Comparison of ENCODE assay signal across 20 mouse cellular contexts in genomic region chr4:140882365-140882764, GRCm38 (mm10). TPM values are rescaled to one million over a fixed set of nuclear protein-coding genes. Genes with fewer than 3 reads are reported as not detected.
DNase-seq lines count a peak whose midpoint lies in the region; ATAC-seq and TF ChIP-seq lines count a peak whose summit lies in the region.
"Had no signal": no experiment of that assay in that cellular context is flagged by ENCODE, and none has a peak within 500 bp of the region (broad histone marks: within the 10 kb centered on the region; RNA-seq: fewer than 3 reads in every experiment).

No protein-coding gene starts in this region.

- WGBS in forebrain, postnatal 0 days = 63% methylated on average over 4 of the region's 4 CpGs
- 58% methylated on average over 4 of the region's 4 CpGs for WGBS in forebrain, embryonic 14.5 days
- 62% methylated on average over 4 of the region's 4 CpGs for WGBS in kidney, embryonic 15.5 days

- no peak overlapping the region for H3K4me3 ChIP-seq in forebrain, postnatal 0 days (ENCODE audit: low read depth, low read length)
- no peak overlapping the region for H3K4me3 ChIP-seq in forebrain, embryonic 14.5 days (ENCODE audit: low read depth, low read length)
- no peak overlapping the region for H3K4me3 ChIP-seq in kidney, embryonic 15.5 days (replicated peaks)
- H3K4me3 ChIP-seq: embryonic facial prominence, embryonic 12.5 days; forebrain, embryonic 13.5 days had no signal

- no peak for ATAC-seq in forebrain, postnatal 0 days
- ATAC-seq in forebrain, embryonic 14.5 days = no peak
- no peak for ATAC-seq in kidney, embryonic 15.5 days (replicated peaks; ENCODE audit: low FRiP score)
- ATAC-seq: forebrain, embryonic 13.5 days; Patski had no signal

- no peaks in the 10 kb centered on the region for H3K36me3 ChIP-seq in forebrain, postnatal 0 days (ENCODE audit: insufficient read depth)
- H3K36me3 ChIP-seq in forebrain, embryonic 14.5 days (ENCODE audit: control insufficient read depth, insufficient read depth, low read length) = no peaks in the 10 kb centered on the region
- H3K36me3 ChIP-seq in kidney, embryonic 15.5 days = no peaks in the 10 kb centered on the region
- H3K36me3 ChIP-seq: embryonic facial prominence, embryonic 12.5 days had no signal

- H3K27me3 ChIP-seq in forebrain, postnatal 0 days (ENCODE audit: insufficient read depth, low read length) = no peaks in the 10 kb centered on the region
- no peaks in the 10 kb centered on the region for H3K27me3 ChIP-seq in forebrain, embryonic 14.5 days (replicated peaks; ENCODE audit: control insufficient read depth, insufficient read depth, low read length)
- H3K27me3 ChIP-seq in kidney, embryonic 15.5 days = no peaks in the 10 kb centered on the region; the same call in 1 of the 2 replicates
- H3K27me3 ChIP-seq: embryonic facial prominence, embryonic 12.5 days; Patski had no signal

- no peak overlapping the region for H3K27ac ChIP-seq in forebrain, postnatal 0 days (ENCODE audit: low read depth, low read length)
- no peak overlapping the region for H3K27ac ChIP-seq in forebrain, embryonic 14.5 days (ENCODE audit: low read depth, low read length)
- no peak overlapping the region for H3K27ac ChIP-seq in kidney, embryonic 15.5 days
- H3K27ac ChIP-seq: embryonic facial prominence, embryonic 12.5 days; forebrain, embryonic 13.5 days had no signal

- H3K9ac ChIP-seq in forebrain, postnatal 0 days = no peak overlapping the region
- no peak overlapping the region for H3K9ac ChIP-seq in forebrain, embryonic 14.5 days (ENCODE audit: low read length)
- H3K9ac ChIP-seq in kidney, embryonic 15.5 days = no peak overlapping the region
- H3K9ac ChIP-seq: embryonic facial prominence, embryonic 12.5 days; forebrain, embryonic 13.5 days had no signal

- H3K9me3 ChIP-seq in forebrain, postnatal 0 days (ENCODE audit: low read length) = no peaks in the 10 kb centered on the region
- H3K9me3 ChIP-seq in forebrain, embryonic 14.5 days (replicated peaks; ENCODE audit: control insufficient read depth, low read length) = no peaks in the 10 kb centered on the region
- H3K9me3 ChIP-seq in kidney, embryonic 15.5 days (replicated peaks) = peaks cover 8% of the 10 kb centered on the region; the same call in 1 of the 2 replicates

- H3K4me1 ChIP-seq in forebrain, postnatal 0 days (ENCODE audit: insufficient read depth) = no peaks in the 10 kb centered on the region
- H3K4me1 ChIP-seq in forebrain, embryonic 14.5 days (ENCODE audit: control insufficient read depth, insufficient read depth, low read length) = no peaks in the 10 kb centered on the region
- H3K4me1 ChIP-seq in kidney, embryonic 15.5 days = no peaks in the 10 kb centered on the region
- H3K4me1 ChIP-seq: embryonic facial prominence, embryonic 12.5 days had no signal

- TF ChIP-seq CTCF in forebrain, postnatal 0 days (IDR thresholded peaks at IDR 0.05; ENCODE audit: low read depth) = peak; percentile 29; the same call in 1 of the 2 replicates

- DNase-seq in forebrain, postnatal 0 days = no peak
- no peak for DNase-seq in forebrain, embryonic 14.5 days (ENCODE audit: low spot score)
- DNase-seq in kidney, postnatal 10 days = peak; percentile 18
- DNase-seq in spleen, postnatal 4 days (ENCODE audit: low spot score in 2 of 2) = peak; percentile 11 to 60
- no peak for DNase-seq in spleen, adult 12 weeks (ENCODE audit: low spot score)
- DNase-seq in testis, postnatal 10 days (ENCODE audit: low spot score) = peak; percentile 58
- no peak for DNase-seq in yolk sac, embryonic 10.5 days (ENCODE audit: low spot score)
- DNase-seq: adrenal gland, adult 2 months; cerebellum, postnatal 14 days; lung, adult 18-20 months; spleen, adult 18-20 months; thymus, adult 18-20 months had no signal

- H3K4me2 ChIP-seq in forebrain, postnatal 0 days (ENCODE audit: low read depth) = no peak overlapping the region
- H3K4me2 ChIP-seq in forebrain, embryonic 14.5 days (ENCODE audit: low read length) = no peak overlapping the region
- no peak overlapping the region for H3K4me2 ChIP-seq in kidney, embryonic 15.5 days
- H3K4me2 ChIP-seq: embryonic facial prominence, embryonic 12.5 days; forebrain, embryonic 13.5 days had no signal

RNA-seq across cellular contexts. Expression of gene Padi2, which starts 23.8 kb away (rescaled TPM):
- total RNA-seq in forebrain, postnatal 0 days (2014; rRNA removed) = 1.1 and 1.8 TPM in 2 replicates
- 1.2 and 1.3 TPM in 2 replicates for polyA plus RNA-seq in forebrain, postnatal 0 days (2015; fragmentation: Nextera tagmentation; extraction: Ambion mirVana)
- 0.27 and 0.31 TPM in 2 replicates for polyA plus RNA-seq in forebrain, embryonic 14.5 days (2014; fragmentation: Nextera tagmentation; extraction: Ambion mirVana)
- 18.7 and 21.4 TPM in 2 replicates for polyA plus RNA-seq in kidney, embryonic 15.5 days (2015; fragmentation: Nextera tagmentation; extraction: Ambion mirVana)

RNA-seq across cellular contexts. Expression of gene Padi1, which starts 36.8 kb away (rescaled TPM):
- 0.08 and 0.10 TPM in 2 replicates for total RNA-seq in forebrain, postnatal 0 days (2014; rRNA removed)
- polyA plus RNA-seq in forebrain, postnatal 0 days (2015; fragmentation: Nextera tagmentation; extraction: Ambion mirVana) = 0.06 and 0.08 TPM in 2 replicates
- 0.05 TPM in 1 of 2 replicates, not detected in the other for polyA plus RNA-seq in forebrain, embryonic 14.5 days (2014; fragmentation: Nextera tagmentation; extraction: Ambion mirVana)
- polyA plus RNA-seq in kidney, embryonic 15.5 days (2015; fragmentation: Nextera tagmentation; extraction: Ambion mirVana) = 0.21 and 0.26 TPM in 2 replicates
- total RNA-seq: adrenal gland, adult 2 months; gastrocnemius, postnatal 4 days; heart, postnatal 25 days; layer of hippocampus, adult 18-20 months; left cerebral cortex, postnatal 36 days had no signal
- polyA plus RNA-seq: adrenal gland, adult 2 months; forebrain, embryonic 13.5 days had no signal

Comparison
In these comparisons a context has a peak if more than half of its experiments do, and no peak if none do; other contexts are left out.
1. DNase-seq: peak in kidney, postnatal 10 days (single experiment), spleen, postnatal 4 days (2 of 2) and testis, postnatal 10 days (single experiment); none in forebrain, postnatal 0 days (single experiment), forebrain, embryonic 14.5 days (single experiment), spleen, adult 12 weeks (single experiment) and yolk sac, embryonic 10.5 days (single experiment).